Mouse (Mus musculus) olfactory bulb, adult 2 months (tissue): Measurements from ENCODE around the gene Klk1b11.

Experiments
- CTCF ChIP-seq: fragments of 200-500 bp; IDR thresholded peaks from 2 replicates; pipeline ENCODE4 v1.5.1; 2012; ENCODE audit warnings: low read depth, mild to moderate bottlenecking, low read length, moderate library complexity; ENCODE audit not compliant: insufficient read depth
- POLR2A ChIP-seq: fragments of 200-500 bp; IDR thresholded peaks from 2 replicates; pipeline ENCODE4 v1.6.1; 2012; ENCODE audit warnings: mild to moderate bottlenecking, low read depth, low read length, moderate library complexity; ENCODE audit not compliant: insufficient read depth

DNA sequence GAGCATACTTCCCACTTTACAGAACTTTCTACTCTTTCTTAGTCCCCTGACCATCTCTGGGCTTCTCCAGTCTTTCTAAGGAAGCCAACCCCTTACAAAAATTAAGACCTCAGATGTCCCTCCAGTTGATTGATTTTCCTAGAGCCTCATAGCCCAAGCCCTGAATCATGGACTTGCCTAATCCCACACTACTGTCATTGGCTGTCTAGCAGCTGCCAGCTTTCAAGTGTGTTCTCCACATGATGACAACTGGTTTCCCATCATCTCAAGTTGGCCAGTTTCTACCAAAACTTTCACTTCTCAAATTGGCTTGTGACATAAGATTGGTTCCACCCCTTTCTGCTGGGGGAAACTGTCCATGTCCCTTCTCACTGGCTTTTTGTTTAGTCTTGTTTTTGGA lies 9.2 kb downstream of the Klk1b11 start:
- TF ChIP-seq CTCF (no peak), POLR2A (no peak)
